Mouse (Mus musculus) spleen, adult 10 weeks (tissue): ENCODE measurements around the gene Vmn2r54. TPM values are rescaled to one million over a fixed set of nuclear protein-coding genes. Genes with fewer than 3 reads are reported as not detected.

Source experiments
- polyA plus RNA-seq: library from polyadenylated mRNA; stranded (reverse); fragments of 350-450 nt; fragmentation: Illumina TruSeq; extraction: RNeasy Lipid Tissue Mini Kit (QIAGEN cat#74804); gene quantifications from one replicate; pipeline ENCODE4 v1.2.3, GENCODE M21; 2015; ENCODE audit warnings: low replicate concordance; ENCODE audit not compliant: insufficient read depth

Gene Vmn2r54
- polyA plus RNA-seq = not detected

DNA sequence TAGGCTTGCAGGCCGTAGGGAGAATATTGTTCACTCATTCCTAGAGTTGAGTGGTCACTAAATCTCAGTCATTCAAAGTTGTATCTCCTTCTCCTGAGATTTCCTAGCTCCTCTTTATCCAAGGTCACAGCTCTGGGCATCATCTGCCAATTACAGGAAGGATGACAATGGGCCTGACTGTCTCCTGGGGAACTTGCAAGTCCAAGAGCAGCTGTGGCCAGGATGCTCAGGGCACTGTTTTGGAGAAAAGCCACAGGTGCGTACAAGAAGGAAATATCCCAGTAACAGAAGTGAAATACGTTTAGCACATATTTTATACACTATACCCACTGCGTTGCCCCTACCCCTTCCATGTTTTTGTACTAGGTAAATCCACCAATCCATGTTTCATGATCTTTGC is at the start of gene Vmn2r54:
Gene Vmn2r54, minus strand, starts transcription at position 101 of the 400 bp plus-strand sequence.

GRCm38 (mm10) chr7:12684903-12685302 is 44.8 kb upstream of the Vmn2r54 start, which contains the start of gene Vmn2r55:
Gene Vmn2r55, minus strand, starts transcription at chr7:12685003.

DNA sequence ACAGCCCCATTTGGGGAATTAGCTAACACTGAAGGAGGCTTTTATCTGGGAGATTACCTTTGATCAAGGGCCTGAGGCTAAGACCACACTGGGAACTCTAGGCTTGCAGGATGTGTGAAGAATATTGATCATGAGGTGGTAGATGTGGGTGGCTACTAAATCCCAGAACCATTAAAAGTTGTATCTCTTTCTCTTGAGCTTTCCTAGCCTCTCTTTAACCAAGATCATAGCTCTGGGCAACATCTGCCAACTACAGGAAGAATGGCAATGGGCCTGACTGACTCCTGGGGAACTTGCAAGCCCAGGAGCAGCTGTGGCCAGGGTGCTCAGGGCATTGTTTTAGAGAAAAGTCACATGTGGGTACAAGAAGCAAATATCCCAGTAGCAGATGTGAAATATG is 31.4 kb downstream of the Vmn2r54 start, which contains the start of gene Vmn2r53:
Gene Vmn2r53, minus strand, starts transcription at position 101 of the 400 bp plus-strand sequence.

Other genes with a start within 250 kb of the Vmn2r54 start
- gene Zfp551, start 217.6 kb downstream of the Vmn2r54 start, polyA plus RNA-seq = 3.5 TPM
- 18.8 TPM for gene Zfp606, start 162.0 kb downstream of the Vmn2r54 start, polyA plus RNA-seq
- gene 2900092C05Rik, start 127.8 kb downstream of the Vmn2r54 start, polyA plus RNA-seq = not detected
- not detected for gene Vmn2r53, start 31.5 kb downstream of the Vmn2r54 start, polyA plus RNA-seq
- not detected for gene Vmn2r55, start 44.7 kb upstream of the Vmn2r54 start, polyA plus RNA-seq
- not detected for gene Vmn2r56, start 94.7 kb upstream of the Vmn2r54 start, polyA plus RNA-seq
- gene Zscan18, start 163.3 kb upstream of the Vmn2r54 start, polyA plus RNA-seq = 3.6 TPM
- gene Zfp329, start 178.5 kb upstream of the Vmn2r54 start, polyA plus RNA-seq = 27.5 TPM
- gene Zfp110, start 194.4 kb upstream of the Vmn2r54 start, polyA plus RNA-seq = 50.1 TPM
- gene Zfp128, start 240.9 kb upstream of the Vmn2r54 start, polyA plus RNA-seq = 4.6 TPM